Mouse (Mus musculus): ENCODE data around the gene Cbfb. TPM values are rescaled to one million over a fixed set of nuclear protein-coding genes. Genes with fewer than 3 reads are reported as not detected.

Cbfb gene
- total RNA-seq, 2 experiments from 2014 or later, result 39.8 to 46.9 TPM

Other genes starting within 250 kb of the Cbfb start
- not detected for gene Ces2e, start 244.4 kb upstream of the Cbfb start, total RNA-seq (2021)
- gene Ces2f, start 223.3 kb upstream of the Cbfb start, total RNA-seq (2021), result not detected
- 1 to 10 TPM in 1 of 2 experiments, under 1 TPM in 1; 0.66 to 1.5 TPM for gene Ces2g, start 209.0 kb upstream of the Cbfb start, total RNA-seq (2021)
- not detected for gene Ces2h, start 169.8 kb upstream of the Cbfb start, total RNA-seq (2021)
- not detected for gene Ces3a, start 122.1 kb upstream of the Cbfb start, total RNA-seq (2021)
- gene Ces3b, start 86.9 kb upstream of the Cbfb start, total RNA-seq (2021), result not detected
- not detected for gene Ces4a, start 38.9 kb upstream of the Cbfb start, total RNA-seq (2021)
- gene D230025D16Rik, start 54.5 kb downstream of the Cbfb start, total RNA-seq (2021), result 10 to 100 TPM; 16.1 to 18.4 TPM
- gene B3gnt9, start 84.5 kb downstream of the Cbfb start, total RNA-seq (2021), result 1 to 10 TPM; 8.6 to 9.9 TPM
- 1 to 10 TPM; 3.3 to 4.4 TPM for gene Tradd, start 93.9 kb downstream of the Cbfb start, total RNA-seq (2021)
- gene Fbxl8, start 94.0 kb downstream of the Cbfb start, total RNA-seq (2021), result 1 to 10 TPM in 1 of 2 experiments, under 1 TPM in 1; 0.85 to 1.6 TPM
- under 1 TPM; 0.42 to 0.70 TPM for gene Hsf4, start 99.1 kb downstream of the Cbfb start, total RNA-seq (2021)
- gene Nol3, start 105.5 kb downstream of the Cbfb start, total RNA-seq (2021), result 10 to 100 TPM; 22.3 to 22.8 TPM
- gene 4931428F04Rik, start 119.2 kb downstream of the Cbfb start, total RNA-seq (2021), result 1 to 10 TPM; 2.3 to 3.1 TPM
- gene Exoc3l, start 125.4 kb downstream of the Cbfb start, total RNA-seq (2021), result 1 to 10 TPM; 3.9 to 9.1 TPM
- gene E2f4, start 127.0 kb downstream of the Cbfb start, total RNA-seq (2021), result 10 to 100 TPM; 18.7 to 22.3 TPM
- under 1 TPM; 0.77 to 0.80 TPM for gene Elmo3, start 134.9 kb downstream of the Cbfb start, total RNA-seq (2021)
- 1 to 10 TPM; 1.5 to 2.4 TPM for gene Lrrc29, start 155.6 kb downstream of the Cbfb start, total RNA-seq (2021)
- 10 to 100 TPM; 23.6 to 27.1 TPM for gene Tmem208, start 155.7 kb downstream of the Cbfb start, total RNA-seq (2021)
- 10 to 100 TPM in 1 of 2 experiments, 1 to 10 TPM in 1; 8.9 to 14.7 TPM for gene Fhod1, start 177.3 kb downstream of the Cbfb start, total RNA-seq (2021)
- gene Slc9a5, start 178.2 kb downstream of the Cbfb start, total RNA-seq (2021), result 1 to 10 TPM; 1.4 to 2.4 TPM
- under 1 TPM; 0.07 to 0.79 TPM for gene Plekhg4, start 202.6 kb downstream of the Cbfb start, total RNA-seq (2021)
- under 1 TPM in 1 of 2 experiments, not detected in 1; 0.07 TPM for gene Kctd19, start 242.8 kb downstream of the Cbfb start, total RNA-seq (2021)
- 1 to 10 TPM in 1 of 2 experiments, under 1 TPM in 1; 0.93 to 1.1 TPM for gene Lrrc36, start 242.9 kb downstream of the Cbfb start, total RNA-seq (2021)